In genomic region chr5:86187441-86187840, GRCm38 (mm10) we compare ENCODE assay signal across 29 mouse cellular contexts. TPM values are rescaled to one million over a fixed set of nuclear protein-coding genes. Genes with fewer than 3 reads are reported as not detected.
A peak's percentile ranks its signal among the peaks of the same experiment; 100 is the strongest.
DNase-seq lines count a peak whose midpoint lies in the region; ATAC-seq and TF ChIP-seq lines count a peak whose summit lies in the region.
"Had no signal": no experiment of that assay in that cellular context is flagged by ENCODE, and none has a peak within 500 bp of the region (broad histone marks: within the 10 kb centered on the region; RNA-seq: fewer than 3 reads in every experiment).

No protein-coding gene starts in this region.

- ATAC-seq in midbrain, embryonic 13.5 days, result peak; percentile 28; the same call in 1 of the 2 replicates
- ATAC-seq in stomach, postnatal 0 days (ENCODE audit: low FRiP score, low TSS enrichment), result no peak
- ATAC-seq: CD4-positive, CD25-positive, alpha-beta regulatory T cell, adult 4 months; hindbrain, postnatal 0 days; inflammation-experienced regulatory T-cells, adult 6 months had no signal

- TF ChIP-seq CTCF in E14TG2a.4 (conservative IDR thresholded peaks at IDR 0.05; ENCODE audit: low read length), result no peak
- no peak for TF ChIP-seq CTCF in stomach, postnatal 0 days (IDR thresholded peaks at IDR 0.05; ENCODE audit: low read depth)

- H3K4me2 ChIP-seq in midbrain, embryonic 13.5 days (replicated peaks), result no peak overlapping the region
- H3K4me2 ChIP-seq in stomach, postnatal 0 days (replicated peaks; ENCODE audit: low read depth), result no peak overlapping the region
- H3K4me2 ChIP-seq: heart, embryonic 12.5 days; heart, embryonic 15.5 days; hindbrain, embryonic 14.5 days had no signal

- no peaks in the 10 kb centered on the region for H3K4me1 ChIP-seq in midbrain, embryonic 13.5 days (replicated peaks)
- peaks cover 4% of the 10 kb centered on the region; the same call in 1 of the 2 replicates for H3K4me1 ChIP-seq in midbrain, embryonic 10.5 days
- peaks cover 21% of the 10 kb centered on the region for H3K4me1 ChIP-seq in E14TG2a.4 (replicated peaks; ENCODE audit: low read depth, low read length)
- no peaks in the 10 kb centered on the region for H3K4me1 ChIP-seq in stomach, postnatal 0 days (replicated peaks; ENCODE audit: control insufficient read depth, insufficient read depth)
- H3K4me1 ChIP-seq: heart, embryonic 12.5 days; heart, embryonic 15.5 days had no signal

- no peak for DNase-seq in midbrain, embryonic 10.5 days (ENCODE audit: low spot score)
- peak; percentile 16 for DNase-seq in right cerebral cortex, postnatal 14 days
- no peak for DNase-seq in right cerebral cortex, adult 18-20 months
- peak; percentile 55 for DNase-seq in R1 (ENCODE audit: low read depth, low spot score)
- DNase-seq in stomach, postnatal 0 days (ENCODE audit: low spot score), result no peak
- DNase-seq: adrenal gland, adult 2 months; adrenal gland, postnatal 14 days; cerebellum, adult 11-12 months; cerebellum, adult 8-10 months; cerebellum, postnatal 14 days; gastrocnemius, postnatal 25 days; heart, adult 18-20 months; heart, postnatal 10 days; heart, postnatal 36 days had no signal

- H3K36me3 ChIP-seq in midbrain, embryonic 13.5 days, result no peaks in the 10 kb centered on the region
- H3K36me3 ChIP-seq in midbrain, embryonic 10.5 days, result no peaks in the 10 kb centered on the region
- no peaks in the 10 kb centered on the region for H3K36me3 ChIP-seq in E14TG2a.4 (ENCODE audit: insufficient read depth, low read length)
- H3K36me3 ChIP-seq in stomach, postnatal 0 days (ENCODE audit: control insufficient read depth, insufficient read depth, low read length), result no peaks in the 10 kb centered on the region
- H3K36me3 ChIP-seq: forebrain, embryonic 10.5 days; heart, embryonic 12.5 days; heart, embryonic 15.5 days had no signal

- H3K27me3 ChIP-seq in midbrain, embryonic 13.5 days, result no peaks in the 10 kb centered on the region
- H3K27me3 ChIP-seq in midbrain, embryonic 10.5 days (ENCODE audit: low read depth, poor library complexity, severe bottlenecking), result no peaks in the 10 kb centered on the region
- no peaks in the 10 kb centered on the region for H3K27me3 ChIP-seq in E14TG2a.4 (ENCODE audit: insufficient read depth, low read length)
- H3K27me3 ChIP-seq in stomach, postnatal 0 days (ENCODE audit: control insufficient read depth, insufficient read depth, low read length), result no peaks in the 10 kb centered on the region
- H3K27me3 ChIP-seq: heart, embryonic 12.5 days; heart, embryonic 15.5 days had no signal

- no peak overlapping the region for H3K4me3 ChIP-seq in midbrain, embryonic 13.5 days (replicated peaks)
- no peak overlapping the region for H3K4me3 ChIP-seq in midbrain, embryonic 10.5 days
- peak overlapping the region; percentile 14; the same call in 1 of the 2 replicates for H3K4me3 ChIP-seq in E14TG2a.4 (replicated peaks; ENCODE audit: low read length)
- H3K4me3 ChIP-seq in stomach, postnatal 0 days (ENCODE audit: low read depth, low read length), result no peak overlapping the region
- H3K4me3 ChIP-seq: forebrain, embryonic 10.5 days; heart, embryonic 12.5 days; heart, embryonic 15.5 days had no signal

- WGBS in midbrain, embryonic 13.5 days, result 85% methylated on average over 6 of the region's 6 CpGs
- 86% methylated on average over 6 of the region's 6 CpGs for WGBS in midbrain, embryonic 10.5 days
- WGBS in stomach, postnatal 0 days, result 60% methylated on average over 6 of the region's 6 CpGs

- TF ChIP-seq EP300 in stomach, postnatal 0 days (optimal IDR thresholded peaks at IDR 0.05), result no peak

- H3K9me3 ChIP-seq in midbrain, embryonic 13.5 days, result no peaks in the 10 kb centered on the region
- H3K9me3 ChIP-seq in midbrain, embryonic 10.5 days (replicated peaks), result no peaks in the 10 kb centered on the region
- H3K9me3 ChIP-seq in E14TG2a.4 (ENCODE audit: low read length), result no peaks in the 10 kb centered on the region
- H3K9me3 ChIP-seq in stomach, postnatal 0 days (ENCODE audit: control insufficient read depth, low read length), result no peaks in the 10 kb centered on the region
- H3K9me3 ChIP-seq: forebrain, embryonic 10.5 days; heart, embryonic 12.5 days; heart, embryonic 15.5 days had no signal

- no peak overlapping the region for H3K9ac ChIP-seq in midbrain, embryonic 13.5 days (replicated peaks)
- H3K9ac ChIP-seq in stomach, postnatal 0 days (ENCODE audit: low read length), result no peak overlapping the region
- H3K9ac ChIP-seq: heart, embryonic 12.5 days; heart, embryonic 15.5 days; hindbrain, embryonic 14.5 days had no signal

- no peak overlapping the region for H3K27ac ChIP-seq in midbrain, embryonic 13.5 days
- H3K27ac ChIP-seq in midbrain, embryonic 10.5 days (replicated peaks), result no peak overlapping the region
- no peak overlapping the region for H3K27ac ChIP-seq in stomach, postnatal 0 days (replicated peaks)
- H3K27ac ChIP-seq: forebrain, embryonic 10.5 days; heart, embryonic 15.5 days; hindbrain, embryonic 14.5 days; hindbrain, postnatal 0 days had no signal

RNA-seq across cellular contexts. Expression of gene Gnrhr, which starts 10.3 kb away (rescaled TPM):
- not detected in 2 replicates for polyA plus RNA-seq in midbrain, embryonic 13.5 days (2015; fragmentation: Nextera tagmentation; extraction: Ambion mirVana)
- 0.05 TPM in 1 of 2 replicates, not detected in the other for polyA plus RNA-seq in midbrain, embryonic 10.5 days (2016; fragmentation: Nextera tagmentation; extraction: Ambion mirVana)
- not detected in 2 replicates for polyA plus RNA-seq in stomach, postnatal 0 days (2015; fragmentation: Nextera tagmentation; extraction: Ambion mirVana)
- polyA plus RNA-seq: C2C12; CD4-positive, CD25-positive, alpha-beta regulatory T cell, adult 4 months; embryonic facial prominence, embryonic 11.5 days; embryonic facial prominence, embryonic 14.5 days; forebrain, embryonic 10.5 days; forebrain, embryonic 14.5 days; gonadal fat pad, adult 2 months; heart, embryonic 12.5 days; heart, embryonic 15.5 days; hindbrain, embryonic 11.5 days; hindbrain, embryonic 14.5 days had no signal

RNA-seq across cellular contexts. Expression of gene Uba6, which starts 14.8 kb away (rescaled TPM):
- polyA plus RNA-seq in midbrain, embryonic 13.5 days (2015; fragmentation: Nextera tagmentation; extraction: Ambion mirVana), result 13.4 and 14.3 TPM in 2 replicates
- 15.9 and 18.0 TPM in 2 replicates for polyA plus RNA-seq in midbrain, embryonic 10.5 days (2016; fragmentation: Nextera tagmentation; extraction: Ambion mirVana)
- polyA plus RNA-seq in stomach, postnatal 0 days (2015; fragmentation: Nextera tagmentation; extraction: Ambion mirVana), result 4.0 and 4.3 TPM in 2 replicates

Comparison
In these comparisons a context has a peak if more than half of its experiments do, and no peak if none do; other contexts are left out.
1. DNase-seq: peak in right cerebral cortex, postnatal 14 days (single experiment) and R1 (single experiment); none in midbrain, embryonic 10.5 days (single experiment), right cerebral cortex, adult 18-20 months (single experiment) and stomach, postnatal 0 days (single experiment).